Mouse (Mus musculus): ENCODE measurements at regions not wholly inside any gene's neighbourhood (a gene's known extent, or its start where the extent isn't known, plus 50 kb on each side); places are given as distances from the start of the nearest gene placed in this dataset.

- no peak for DNase-seq
Observed at GRCm38 (mm10) chr2:10999217-10999618, 172.7 kb upstream of the Prkcq start.

- DNase-seq = no peak
Observed at GRCm38 (mm10) chr2:11005806-11006205, 166.1 kb upstream of the Prkcq start.

GRCm38 (mm10) chr2:11011041-11011962 is 160.6 kb upstream of the Prkcq start:
- no peak for DNase-seq

- DNase-seq = no peak
Observed at GRCm38 (mm10) chr2:11012312-11012860, 159.5 kb upstream of the Prkcq start.

GRCm38 (mm10) chr2:11013154-11013553 is 158.8 kb upstream of the Prkcq start:
- DNase-seq = no peak

- DNase-seq = no peak
Observed at GRCm38 (mm10) chr2:11016446-11016845, 155.5 kb upstream of the Prkcq start.

- DNase-seq = no peak
Observed at GRCm38 (mm10) chr2:11032891-11033290, 139.0 kb upstream of the Prkcq start.

GRCm38 (mm10) chr2:11034178-11034577 is 137.7 kb upstream of the Prkcq start:
- DNase-seq = no peak

- no peak for DNase-seq
Observed at GRCm38 (mm10) chr2:11037343-11037742, 134.6 kb upstream of the Prkcq start.

GRCm38 (mm10) chr2:11038440-11038839 is 133.5 kb upstream of the Prkcq start:
- no peak for DNase-seq

GRCm38 (mm10) chr2:11040005-11040404 is 131.9 kb upstream of the Prkcq start:
- no peak for DNase-seq

GRCm38 (mm10) chr2:11044727-11045274 is 127.1 kb upstream of the Prkcq start:
- no peak for DNase-seq

- DNase-seq = no peak
Observed at GRCm38 (mm10) chr2:11051621-11052020, 120.3 kb upstream of the Prkcq start.

- DNase-seq = peak in 1 of 2 experiments; percentile 47
Observed at GRCm38 (mm10) chr2:11059731-11060425, 112.0 kb upstream of the Prkcq start.

GRCm38 (mm10) chr2:11067384-11067783 is 104.5 kb upstream of the Prkcq start:
- no peak for DNase-seq

- DNase-seq = no peak
Observed at GRCm38 (mm10) chr2:11083536-11083935, 88.4 kb upstream of the Prkcq start.

- peak in 1 of 2 experiments; percentile 32 for DNase-seq
Observed at GRCm38 (mm10) chr2:11086996-11087395, 84.9 kb upstream of the Prkcq start.

GRCm38 (mm10) chr2:11099834-11100622 is 71.9 kb upstream of the Prkcq start:
- peak in 1 of 2 experiments; percentile 6 for DNase-seq

- DNase-seq = peak in 1 of 2 experiments; percentile 36
Observed at GRCm38 (mm10) chr2:11113191-11113590, 58.7 kb upstream of the Prkcq start.

GRCm38 (mm10) chr2:11118625-11119024 is 53.3 kb upstream of the Prkcq start:
- no peak for DNase-seq

GRCm38 (mm10) chr2:11119301-11119700 is 52.6 kb upstream of the Prkcq start:
- no peak for DNase-seq
